Mouse (Mus musculus): ENCODE data around the gene B230118H07Rik. TPM values are rescaled to one million over a fixed set of nuclear protein-coding genes. Genes with fewer than 3 reads are reported as not detected.

The B230118H07Rik gene
- total RNA-seq, 2 experiments from 2014 or later = 28.0 to 30.1 TPM

- peak; percentile 52 to 73 for DNase-seq (ENCODE audit: low spot score in 2 of 2)
Observed at GRCm38 (mm10) chr2:101525503-101526381, 123.6 kb downstream of the B230118H07Rik start.

GRCm38 (mm10) chr2:101525091-101525490, 124.2 kb downstream of the B230118H07Rik start:
- DNase-seq (ENCODE audit: low spot score in 2 of 2) = peak in 1 of 2 experiments; percentile 13

GRCm38 (mm10) chr2:101520503-101520902, 128.8 kb downstream of the B230118H07Rik start:
- DNase-seq (ENCODE audit: low spot score in 2 of 2) = no peak

- no peak for DNase-seq (ENCODE audit: low spot score in 2 of 2)
Observed at GRCm38 (mm10) chr2:101519928-101520327, 129.4 kb downstream of the B230118H07Rik start.

Other genes starting within 250 kb of the B230118H07Rik start
- not detected for gene Rag2, start 24.8 kb downstream of the B230118H07Rik start, total RNA-seq (2021)
- under 1 TPM; 0.29 to 0.41 TPM for gene Rag1, start within 50 bp of the B230118H07Rik start, total RNA-seq (2021)
- 10 to 100 TPM; 13.2 to 13.6 TPM for gene Traf6, start 28.9 kb upstream of the B230118H07Rik start, total RNA-seq (2021)
- 1 to 10 TPM; 2.9 to 5.5 TPM for gene Prr5l, start 233.5 kb upstream of the B230118H07Rik start, total RNA-seq (2021)
- 10 to 100 TPM; 39.1 to 39.3 TPM for gene Commd9, start 236.7 kb upstream of the B230118H07Rik start, total RNA-seq (2021)

Data from layer of hippocampus, postnatal 10 days (tissue).